Mouse (Mus musculus): ENCODE results near the gene Fibp. TPM values are rescaled to one million over a fixed set of nuclear protein-coding genes. Genes with fewer than 3 reads are reported as not detected.
"Not testable (repeated sequence)": the region's sequence is repeated elsewhere in the genome, so short reads cannot be mapped to it uniquely, and the experiment has no call there.

Fibp gene
- polyA plus RNA-seq, 1 experiment from 2014 or later: 149 TPM

DNA sequence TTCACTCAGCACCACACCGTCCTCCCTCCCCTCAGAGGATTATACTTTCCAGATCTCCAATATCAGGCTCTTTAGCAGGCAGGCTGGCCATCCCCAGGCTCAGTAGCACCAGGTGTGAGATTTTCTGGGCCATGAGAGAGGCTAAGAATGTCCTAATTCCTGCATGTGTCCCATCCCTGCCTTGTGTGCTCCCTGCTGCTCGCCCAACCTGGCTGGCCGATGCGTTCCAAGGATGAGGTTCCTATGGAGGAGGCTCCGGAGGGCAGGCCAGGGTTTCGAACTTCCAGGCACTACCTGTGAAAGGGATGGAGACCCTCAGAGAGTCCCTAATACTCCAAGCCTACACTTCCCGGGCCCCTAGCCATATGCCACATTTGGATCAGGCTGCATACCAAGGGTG lies 25.4 kb downstream of the Fibp start:
- Histone ChIP-seq H3K9me3 (no peaks in the 10 kb centered on the region), H3K4me3 (no peak overlapping the region), H3K4me1 (peaks cover 13% of the 10 kb centered on the region), H3K36me3 (peaks cover 50% of the 10 kb centered on the region), H3K9ac (replicated peaks) (no peak overlapping the region), H3K4me2 (replicated peaks) (no peak overlapping the region), H3K27me3 (no peaks in the 10 kb centered on the region), H3K27ac (replicated peaks) (no peak overlapping the region)
- ATAC-seq (ENCODE audit: low FRiP score, low read depth): no peak
- 87% methylated on average over 7 of the region's 7 CpGs for WGBS

DNA sequence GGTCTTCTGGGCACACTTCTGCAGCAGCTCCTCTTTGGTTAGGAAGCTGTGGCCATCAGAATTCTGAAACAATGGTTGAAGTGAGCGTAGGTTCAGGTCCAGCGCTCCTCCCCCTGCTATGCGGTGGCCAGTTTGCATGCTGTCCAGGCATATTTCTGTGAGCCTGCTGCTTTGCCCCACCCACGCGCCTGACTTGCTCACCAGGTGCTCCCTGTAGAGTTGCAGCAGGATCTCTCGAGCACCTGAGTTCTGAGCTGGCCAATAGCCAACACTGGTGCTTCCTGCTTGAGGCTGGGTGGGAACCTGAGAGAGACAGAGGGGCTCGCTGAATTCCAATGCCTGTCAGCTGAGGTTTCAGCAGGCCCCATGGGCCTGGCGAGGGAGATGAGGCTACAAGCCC lies 25.9 kb downstream of the Fibp start:
- H3K4me3 ChIP-seq: no peak overlapping the region
- no peak overlapping the region for H3K4me2 ChIP-seq (replicated peaks)
- WGBS: 93% methylated on average over 8 of the region's 8 CpGs
- peaks cover 50% of the 10 kb centered on the region for H3K36me3 ChIP-seq
- no peaks in the 10 kb centered on the region for H3K27me3 ChIP-seq
- ATAC-seq (ENCODE audit: low FRiP score, low read depth): no peak
- peaks cover 13% of the 10 kb centered on the region for H3K4me1 ChIP-seq
- H3K9ac ChIP-seq (replicated peaks): no peak overlapping the region
- no peaks in the 10 kb centered on the region for H3K9me3 ChIP-seq
- H3K27ac ChIP-seq (replicated peaks): no peak overlapping the region

DNA sequence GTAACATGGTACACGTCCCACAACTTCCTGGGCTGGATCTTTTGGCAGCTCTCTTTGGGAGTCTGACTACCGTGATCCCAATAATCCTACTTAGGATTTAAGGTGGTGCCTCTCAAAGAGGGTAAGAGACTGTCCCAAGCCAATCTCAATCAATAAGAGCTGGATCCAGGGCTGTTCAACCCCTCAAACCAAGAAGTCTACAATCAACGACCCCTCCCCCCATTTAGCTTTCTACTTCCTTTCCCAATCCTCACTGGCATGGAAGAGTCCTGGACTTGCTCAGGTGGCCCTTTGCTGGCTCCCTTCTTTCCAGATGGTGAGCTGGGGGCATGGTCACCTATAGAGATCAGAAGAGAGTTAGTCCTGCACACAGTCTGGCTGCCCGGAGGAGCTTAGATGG lies 26.4 kb downstream of the Fibp start:
- H3K36me3 ChIP-seq: peaks cover 45% of the 10 kb centered on the region
- peak overlapping the region; percentile 67; the same call in 1 of the 2 replicates for H3K4me2 ChIP-seq (replicated peaks)
- no peak overlapping the region for H3K27ac ChIP-seq (replicated peaks)
- 83% methylated on average over 4 of the region's 4 CpGs for WGBS
- 0 out of 2 replicates have a peak overlapping the region, but pooled peaks have one; percentile 53 for H3K4me3 ChIP-seq
- ATAC-seq (ENCODE audit: low FRiP score, low read depth): no peak
- H3K9me3 ChIP-seq: no peaks in the 10 kb centered on the region
- peak overlapping the region; percentile 62; the same call in 1 of the 2 replicates for H3K9ac ChIP-seq (replicated peaks)
- peaks cover 15% of the 10 kb centered on the region for H3K4me1 ChIP-seq
- no peaks in the 10 kb centered on the region for H3K27me3 ChIP-seq

DNA sequence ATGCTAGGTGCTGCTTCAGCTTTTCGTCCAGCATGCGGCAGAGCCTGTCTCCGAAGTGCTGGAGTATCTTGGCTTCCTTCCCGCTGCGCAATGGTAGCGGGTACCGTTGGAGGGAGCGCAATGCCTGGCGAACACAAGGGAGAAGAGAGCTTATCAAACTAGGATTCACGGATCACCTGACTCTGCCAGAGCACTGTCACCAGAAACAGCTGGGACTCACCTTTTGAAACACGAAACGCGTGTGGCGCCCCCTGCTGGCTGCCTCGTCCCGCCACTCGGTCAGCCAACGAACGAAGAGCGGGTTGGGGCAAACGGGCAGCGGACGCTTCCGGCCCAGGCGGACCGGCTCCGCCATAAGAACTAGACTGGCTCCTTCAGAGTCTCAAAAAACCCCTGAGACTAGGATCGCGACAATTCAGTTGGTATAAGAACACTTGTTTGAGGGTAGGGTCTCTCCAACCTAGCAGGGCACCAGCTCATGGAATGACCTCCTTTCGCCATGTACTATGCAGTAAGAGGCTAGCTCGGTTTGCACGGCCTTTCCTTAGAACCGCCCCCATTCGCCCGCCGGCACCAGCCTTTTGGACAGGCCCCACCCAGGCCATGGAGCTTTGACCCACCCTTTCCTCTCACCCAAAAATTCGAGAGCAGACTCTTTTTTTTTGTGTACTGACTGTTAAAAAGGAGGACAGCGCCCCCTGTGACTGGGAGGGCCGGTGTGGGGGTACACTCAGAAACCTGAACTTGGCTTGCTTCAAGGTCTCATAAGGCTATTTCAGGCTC lies 27.5 kb downstream of the Fibp start, which contains the start of gene Mus81:
Mus81 (minus strand) TSS at position 635 of the 783 bp plus-strand sequence.
- H3K36me3 ChIP-seq: peaks cover 44% of the 10 kb centered on the region
- H3K4me1 ChIP-seq: peaks cover 25% of the 10 kb centered on the region
- WGBS: under 1% methylated on average over 39 of the region's 39 CpGs
- no peaks in the 10 kb centered on the region for H3K9me3 ChIP-seq
- peak within 1 kb of the TSS; percentile 67 for H3K4me2 ChIP-seq (replicated peaks)
- H3K9ac ChIP-seq (replicated peaks): peak within 1 kb of the TSS; percentile 62
- H3K27ac ChIP-seq (replicated peaks): peak within 1 kb of the TSS; percentile 99
- ATAC-seq (ENCODE audit: low FRiP score, low read depth): peak; percentile 54
- H3K27me3 ChIP-seq: no peaks in the 10 kb centered on the region
- peak within 1 kb of the TSS; percentile 53 for H3K4me3 ChIP-seq

DNA sequence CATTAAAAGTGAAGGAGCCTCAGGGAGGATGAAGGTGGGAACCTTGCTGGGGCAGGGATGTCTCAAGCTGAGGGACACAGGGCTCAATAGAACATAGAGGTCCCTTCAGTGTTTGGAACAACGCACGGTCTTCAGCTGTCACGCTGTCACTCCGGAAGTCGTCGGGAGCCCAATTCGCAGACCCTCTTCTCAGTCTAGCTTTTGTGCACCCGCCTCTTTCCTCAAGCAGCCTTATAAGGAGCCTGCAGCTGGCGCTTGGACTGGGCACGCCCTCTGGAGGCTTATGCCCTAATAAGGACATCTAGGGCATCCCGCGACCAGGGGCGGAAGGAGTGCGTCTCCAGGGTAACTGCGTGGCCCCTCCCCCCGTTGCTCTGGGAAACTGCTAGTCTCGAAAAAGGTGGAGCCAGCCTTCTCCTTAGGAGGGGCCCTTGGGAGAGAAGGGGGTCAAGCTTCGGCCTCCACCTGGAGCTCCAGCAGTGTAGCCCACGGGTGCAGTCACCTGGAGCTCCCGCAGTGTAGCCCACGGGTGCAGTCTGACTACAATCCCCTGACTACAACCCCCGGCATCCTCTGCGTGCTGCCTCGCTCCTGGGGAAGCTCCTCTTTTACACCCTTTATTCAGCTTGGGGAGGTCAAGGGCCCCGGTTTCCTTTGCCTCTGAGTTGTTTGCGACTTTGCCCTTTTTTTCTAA lies 28.6 kb downstream of the Fibp start:
- Histone ChIP-seq H3K36me3 (peaks cover 44% of the 10 kb centered on the region), H3K27me3 (no peaks in the 10 kb centered on the region), H3K4me2 (replicated peaks) (peak overlapping the region; percentile 67), H3K4me3 (peak overlapping the region; percentile 53), H3K27ac (replicated peaks) (peak overlapping the region; percentile 99), H3K9me3 (no peaks in the 10 kb centered on the region), H3K4me1 (peaks cover 31% of the 10 kb centered on the region), H3K9ac (replicated peaks) (peak overlapping the region; percentile 62)
- peak; percentile 80 for ATAC-seq (ENCODE audit: low FRiP score, low read depth)
- WGBS: 0% methylated on average over 26 of the region's 26 CpGs

DNA sequence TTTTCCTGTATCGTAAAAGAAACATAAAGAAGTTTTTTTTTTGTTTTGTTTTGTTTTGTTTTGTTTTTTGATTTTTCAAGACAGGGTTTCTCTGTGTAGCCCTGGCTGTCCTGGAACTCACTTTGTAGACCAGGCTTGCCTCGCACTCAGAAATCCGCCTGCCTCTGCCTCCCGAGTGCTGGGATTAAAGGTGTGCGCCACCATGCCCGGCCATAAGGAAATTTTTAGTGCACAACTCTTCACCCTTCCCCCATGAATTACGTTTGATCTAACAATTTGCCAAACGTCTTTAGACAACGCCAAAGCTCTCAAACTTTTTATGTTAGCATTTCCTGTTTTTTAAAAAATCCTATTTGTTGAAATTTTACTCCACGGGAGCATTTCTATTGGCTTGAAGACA lies 29.3 kb downstream of the Fibp start:
- not testable (repeated sequence) for H3K27me3 ChIP-seq; H3K9me3 ChIP-seq; H3K9ac ChIP-seq (replicated peaks); ATAC-seq (ENCODE audit: low FRiP score, low read depth)
- H3K4me3 ChIP-seq: peak overlapping the region; percentile 90
- peaks cover 31% of the 10 kb centered on the region for H3K4me1 ChIP-seq
- 54% methylated on average over 10 of the region's 10 CpGs for WGBS
- peaks cover 44% of the 10 kb centered on the region for H3K36me3 ChIP-seq
- peak overlapping the region; percentile 99 for H3K27ac ChIP-seq (replicated peaks)
- peak overlapping the region; percentile 70 for H3K4me2 ChIP-seq (replicated peaks)

DNA sequence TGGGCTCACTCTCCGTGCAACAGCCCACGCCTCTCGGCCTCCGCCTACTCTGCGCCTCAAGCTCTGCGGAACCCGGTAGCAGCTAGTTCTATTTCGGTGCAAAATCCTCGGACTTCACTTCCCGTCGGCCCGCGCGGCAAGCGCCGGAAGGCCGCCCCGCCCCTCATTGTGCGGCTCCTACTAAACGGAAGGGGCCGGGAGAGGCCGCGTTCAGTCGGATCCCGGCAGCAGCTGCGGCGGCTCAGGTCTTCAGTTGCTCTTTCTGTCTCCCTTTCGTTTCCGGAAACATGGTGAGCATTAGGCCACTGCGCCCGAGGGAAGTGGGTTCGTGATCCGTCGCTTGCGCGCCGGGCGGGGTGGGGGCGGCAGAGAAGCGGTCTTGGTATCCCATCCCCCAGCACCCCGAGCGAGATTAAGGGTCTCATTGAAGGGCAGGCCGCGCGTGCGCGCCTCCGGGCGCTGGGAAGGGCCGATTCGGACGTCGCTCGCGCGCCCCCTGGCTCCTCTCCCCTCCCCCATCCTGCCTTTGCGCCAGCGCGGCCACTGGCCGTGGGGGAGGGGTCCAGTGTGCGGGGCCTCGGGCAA lies 30.0 kb downstream of the Fibp start, which contains the start of gene Cfl1:
Cfl1 (plus strand) TSS at position 143 of the 585 bp plus-strand sequence.
- Histone ChIP-seq H3K9me3 (no peaks in the 10 kb centered on the region), H3K9ac (replicated peaks) (peak within 1 kb of the TSS; percentile 98), H3K36me3 (peaks cover 42% of the 10 kb centered on the region), H3K4me2 (replicated peaks) (peak within 1 kb of the TSS; percentile 70), H3K27ac (replicated peaks) (peak within 1 kb of the TSS; percentile 99), H3K4me3 (peak within 1 kb of the TSS; percentile 90), H3K27me3 (no peaks in the 10 kb centered on the region), H3K4me1 (peaks cover 31% of the 10 kb centered on the region)
- ATAC-seq (ENCODE audit: low FRiP score, low read depth): peak; percentile 61
- WGBS: under 1% methylated on average over 62 of the region's 62 CpGs

DNA sequence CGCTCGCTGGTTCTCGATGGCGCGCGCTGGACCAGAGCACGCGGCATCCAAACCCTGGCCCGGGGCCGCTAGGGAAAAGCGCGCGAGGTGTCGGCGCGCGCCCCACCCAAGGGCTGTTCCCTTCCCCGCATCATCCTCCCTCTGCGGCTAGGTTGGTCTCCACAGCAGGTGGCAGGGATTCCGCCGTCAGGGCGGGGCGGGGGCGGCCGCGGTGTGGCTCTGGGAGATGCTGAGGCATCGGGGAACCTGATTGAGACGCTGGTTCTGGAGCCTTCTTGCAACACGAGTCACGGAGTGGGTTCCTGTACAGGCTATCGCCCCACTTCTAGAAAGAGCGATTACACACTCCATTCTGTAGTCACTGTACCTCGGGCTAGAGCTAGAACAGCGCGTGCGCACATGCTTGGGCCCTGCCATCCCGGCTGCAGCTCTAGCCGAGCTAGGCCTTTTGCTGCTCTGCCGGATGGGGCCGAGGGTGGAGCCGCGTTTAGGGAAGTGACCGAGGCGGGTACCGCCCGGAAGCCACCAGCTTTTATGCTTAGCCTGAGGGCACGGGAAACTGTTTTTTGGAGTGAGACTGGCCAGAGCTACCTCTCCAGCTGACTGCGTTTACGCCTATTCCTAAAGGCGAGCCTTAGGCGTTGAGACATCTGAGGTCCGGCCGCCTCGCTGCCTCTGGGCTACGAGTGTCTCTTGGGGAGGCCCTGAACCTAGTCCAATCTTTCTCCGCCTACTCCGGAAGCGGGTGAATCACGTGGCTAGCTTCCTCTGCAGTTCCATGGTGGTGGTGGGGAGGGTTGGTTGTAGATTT lies 30.7 kb downstream of the Fibp start:
- H3K9ac ChIP-seq (replicated peaks): peak overlapping the region; percentile 98
- peak overlapping the region; percentile 90 for H3K4me3 ChIP-seq
- H3K9me3 ChIP-seq: no peaks in the 10 kb centered on the region
- H3K36me3 ChIP-seq: peaks cover 42% of the 10 kb centered on the region
- peak; percentile 24 for ATAC-seq (ENCODE audit: low FRiP score, low read depth)
- H3K27ac ChIP-seq (replicated peaks): peak overlapping the region; percentile 99
- H3K4me1 ChIP-seq: peaks cover 31% of the 10 kb centered on the region
- no peaks in the 10 kb centered on the region for H3K27me3 ChIP-seq
- under 1% methylated on average over 54 of the region's 59 CpGs for WGBS
- H3K4me2 ChIP-seq (replicated peaks): peak overlapping the region; percentile 70

DNA sequence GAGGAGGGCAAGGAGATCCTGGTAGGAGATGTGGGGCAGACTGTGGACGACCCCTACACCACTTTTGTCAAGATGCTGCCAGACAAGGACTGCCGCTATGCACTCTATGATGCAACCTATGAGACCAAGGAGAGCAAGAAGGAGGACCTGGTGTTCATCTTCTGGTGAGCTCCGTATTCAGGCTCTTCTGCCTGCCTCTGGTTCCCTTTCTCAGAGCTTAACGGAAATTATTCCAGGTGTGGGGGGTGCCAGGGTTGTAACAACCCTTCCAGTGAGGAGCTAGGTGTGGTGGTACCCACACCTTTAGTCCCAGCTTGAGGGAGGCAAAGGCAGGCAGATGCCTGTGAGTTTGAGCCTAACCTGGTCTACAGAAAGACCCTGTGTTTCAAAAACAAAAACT lies 32.2 kb downstream of the Fibp start:
- H3K9ac ChIP-seq (replicated peaks): no peak overlapping the region
- H3K4me3 ChIP-seq: 0 out of 2 replicates have a peak overlapping the region, but pooled peaks have one; percentile 3
- no peaks in the 10 kb centered on the region for H3K27me3 ChIP-seq
- H3K4me1 ChIP-seq: peaks cover 22% of the 10 kb centered on the region
- H3K36me3 ChIP-seq: peaks cover 53% of the 10 kb centered on the region
- no peak for ATAC-seq (ENCODE audit: low FRiP score, low read depth)
- peak overlapping the region; percentile 70 for H3K4me2 ChIP-seq (replicated peaks)
- H3K9me3 ChIP-seq: no peaks in the 10 kb centered on the region
- no peak overlapping the region for H3K27ac ChIP-seq (replicated peaks)
- WGBS: 85% methylated on average over 4 of the region's 4 CpGs

DNA sequence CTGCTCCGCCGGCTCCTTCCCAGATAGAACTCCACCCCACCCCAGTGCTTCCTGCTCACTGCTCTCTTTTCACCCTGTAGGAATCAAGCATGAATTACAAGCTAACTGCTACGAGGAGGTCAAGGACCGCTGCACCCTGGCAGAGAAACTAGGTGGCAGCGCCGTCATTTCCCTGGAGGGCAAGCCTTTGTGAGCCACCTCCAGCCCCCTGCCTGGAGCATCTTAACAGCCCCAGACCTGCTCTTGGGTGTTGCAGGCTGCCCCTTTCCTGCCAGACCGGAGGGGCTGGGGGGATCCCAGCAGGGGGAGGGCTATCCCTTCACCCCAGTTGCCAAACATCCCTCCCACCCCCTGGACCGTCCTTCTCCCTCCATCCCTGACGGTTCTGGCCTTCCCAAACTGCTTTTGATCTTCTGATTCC lies 32.9 kb downstream of the Fibp start:
- not testable (repeated sequence) for H3K27ac ChIP-seq (replicated peaks)

DNA sequence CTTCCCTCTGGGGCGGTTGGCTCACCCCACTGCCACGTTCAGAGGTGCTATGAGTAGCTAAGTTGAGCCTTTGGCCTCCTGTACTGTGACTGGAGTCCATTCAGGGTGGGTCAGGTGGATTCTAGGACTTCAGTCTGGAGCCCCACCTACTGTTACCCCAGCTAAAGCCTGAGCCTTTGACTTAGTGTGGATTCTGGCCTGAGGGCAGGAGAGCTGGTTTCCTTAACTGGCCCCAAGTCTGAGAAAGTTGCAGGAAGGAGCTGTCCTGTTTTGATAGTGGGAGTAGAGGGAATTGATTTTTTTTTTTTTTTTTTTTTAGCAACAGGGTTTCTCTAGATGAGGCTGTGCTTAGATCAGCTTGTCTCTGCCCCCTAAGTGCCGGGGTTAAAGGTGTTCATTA lies 33.9 kb downstream of the Fibp start:
- WGBS: 84% methylated on average over 3 of the region's 3 CpGs

More for the DNA sequence above, 32.9 kb downstream of the Fibp start:
- H3K4me3 ChIP-seq; H3K4me2 ChIP-seq (replicated peaks); H3K9me3 ChIP-seq; ATAC-seq (ENCODE audit: low FRiP score, low read depth); H3K9ac ChIP-seq (replicated peaks); H3K27me3 ChIP-seq: not testable (repeated sequence)
- Histone ChIP-seq H3K4me1 (peaks cover 21% of the 10 kb centered on the region), H3K36me3 (peaks cover 58% of the 10 kb centered on the region)
- WGBS: 67% methylated on average over 9 of the region's 9 CpGs

More for the DNA sequence above, 33.9 kb downstream of the Fibp start:
- Histone ChIP-seq H3K36me3 (peaks cover 58% of the 10 kb centered on the region), H3K9me3 (no peaks in the 10 kb centered on the region), H3K9ac (replicated peaks) (no peak overlapping the region), H3K27ac (replicated peaks) (no peak overlapping the region), H3K4me2 (replicated peaks) (no peak overlapping the region), H3K27me3 (no peaks in the 10 kb centered on the region), H3K4me1 (peaks cover 18% of the 10 kb centered on the region), H3K4me3 (no peak overlapping the region)
- no peak for ATAC-seq (ENCODE audit: low FRiP score, low read depth)

Data from midbrain, embryonic 12.5 days (tissue).